In genomic region chr9:65154692-65155455, GRCm38 (mm10) we compare ENCODE assay signal across 10 mouse cellular contexts. TPM values are rescaled to one million over a fixed set of nuclear protein-coding genes. Genes with fewer than 3 reads are reported as not detected.
A peak's percentile ranks its signal among the peaks of the same experiment; 100 is the strongest.
DNase-seq lines count a peak whose midpoint lies in the region; ATAC-seq lines count a peak whose summit lies in the region.
"Had no signal": no experiment of that assay in that cellular context is flagged by ENCODE, and none has a peak within 500 bp of the region (broad histone marks: within the 10 kb centered on the region; RNA-seq: fewer than 3 reads in every experiment).

No protein-coding gene starts in this region.

- 46% methylated on average over 9 of the region's 9 CpGs for WGBS in kidney, embryonic 16.5 days
- WGBS in stomach, embryonic 16.5 days = 58% methylated on average over 9 of the region's 9 CpGs

- peak; percentile 72 for ATAC-seq in kidney, embryonic 16.5 days (ENCODE audit: low FRiP score, low TSS enrichment)
- ATAC-seq in stomach, embryonic 16.5 days (ENCODE audit: insufficient read depth, low FRiP score) = peak; percentile 48; the same call in 1 of the 2 replicates

- peak; percentile 45 for DNase-seq in adrenal gland, adult 2 months
- DNase-seq in adrenal gland, postnatal 14 days = no peak
- DNase-seq in ovary, adult 18-20 months (ENCODE audit: low spot score) = peak; percentile 37
- no peak for DNase-seq in ovary, postnatal 14 days (ENCODE audit: low spot score)
- DNase-seq in cerebellum, adult 18-20 months = no peak
- no peak for DNase-seq in heart, adult 9 months (ENCODE audit: low spot score in 2 of 2)

- no peaks in the 10 kb centered on the region for H3K9me3 ChIP-seq in kidney, embryonic 16.5 days (ENCODE audit: low read length)
- no peaks in the 10 kb centered on the region for H3K9me3 ChIP-seq in stomach, embryonic 16.5 days (replicated peaks; ENCODE audit: control insufficient read depth, low read length)

- H3K36me3 ChIP-seq in kidney, embryonic 16.5 days (ENCODE audit: insufficient read depth, low read length) = no peaks in the 10 kb centered on the region
- H3K36me3 ChIP-seq in stomach, embryonic 16.5 days (ENCODE audit: control insufficient read depth, insufficient read depth, low read length) = no peaks in the 10 kb centered on the region

- peaks cover 50% of the 10 kb centered on the region for H3K4me1 ChIP-seq in kidney, embryonic 16.5 days (ENCODE audit: insufficient read depth, low read length)
- peaks cover 15% of the 10 kb centered on the region; the same call in 1 of the 2 replicates for H3K4me1 ChIP-seq in stomach, embryonic 16.5 days (ENCODE audit: control insufficient read depth, insufficient read depth, low read length)

- no peak overlapping the region; the same call in 1 of the 2 replicates for H3K9ac ChIP-seq in kidney, embryonic 16.5 days (replicated peaks; ENCODE audit: low read length)
- H3K9ac ChIP-seq in stomach, embryonic 16.5 days (ENCODE audit: low read length) = no peak overlapping the region

- H3K27ac ChIP-seq in kidney, embryonic 16.5 days (ENCODE audit: low read length) = peak overlapping the region; percentile 90
- no peak overlapping the region; the same call in 1 of the 2 replicates for H3K27ac ChIP-seq in stomach, embryonic 16.5 days (ENCODE audit: low read length)

- H3K4me2 ChIP-seq in kidney, embryonic 16.5 days (replicated peaks; ENCODE audit: low read depth, low read length) = peak overlapping the region; percentile 29; the same call in 1 of the 2 replicates
- H3K4me2 ChIP-seq in stomach, embryonic 16.5 days (ENCODE audit: low read depth, low read length) = no peak overlapping the region

- H3K27me3 ChIP-seq in kidney, embryonic 16.5 days (ENCODE audit: insufficient read depth, low read length) = no peaks in the 10 kb centered on the region
- H3K27me3 ChIP-seq in stomach, embryonic 16.5 days (ENCODE audit: control insufficient read depth, insufficient read depth, low read length) = no peaks in the 10 kb centered on the region

- H3K4me3 ChIP-seq in kidney, embryonic 16.5 days (ENCODE audit: low read length) = no peak overlapping the region
- no peak overlapping the region for H3K4me3 ChIP-seq in stomach, embryonic 16.5 days (replicated peaks; ENCODE audit: low read length)

RNA-seq across cellular contexts. Expression of gene Igdcc3, which starts 13.9 kb away (rescaled TPM):
- total RNA-seq in adrenal gland, adult 2 months (2021) = 1 to 10 TPM; 1.1 to 1.4 TPM
- polyA plus RNA-seq in adrenal gland, adult 2 months (2012; rRNA removed) = 2.6 and 4.8 TPM in 2 replicates
- 1.2 and 1.4 TPM in 2 replicates for total RNA-seq in adrenal gland, postnatal 14 days (2021)
- polyA plus RNA-seq in kidney, embryonic 16.5 days (2015; fragmentation: Nextera tagmentation; extraction: Ambion mirVana) = 3.2 and 3.3 TPM in 2 replicates
- polyA plus RNA-seq in stomach, embryonic 16.5 days (2015; fragmentation: Nextera tagmentation; extraction: Ambion mirVana) = 0.44 and 0.55 TPM in 2 replicates
- total RNA-seq: hematopoietic stem cell, adult 5-6 weeks had no signal
- polyA plus RNA-seq: small intestine, adult 2 months had no signal

RNA-seq across cellular contexts. Expression of gene Parp16, which starts 40.3 kb away (rescaled TPM):
- 10 to 100 TPM; 13.5 to 22.3 TPM for total RNA-seq in adrenal gland, adult 2 months (2021)
- polyA plus RNA-seq in adrenal gland, adult 2 months (2012; rRNA removed) = 41.9 and 49.8 TPM in 2 replicates
- total RNA-seq in adrenal gland, postnatal 14 days (2021) = 15.2 and 17.3 TPM in 2 replicates
- polyA plus RNA-seq in kidney, embryonic 16.5 days (2015; fragmentation: Nextera tagmentation; extraction: Ambion mirVana) = 7.4 and 8.6 TPM in 2 replicates
- polyA plus RNA-seq in stomach, embryonic 16.5 days (2015; fragmentation: Nextera tagmentation; extraction: Ambion mirVana) = 7.5 and 7.6 TPM in 2 replicates

RNA-seq across cellular contexts. Expression of gene Igdcc4, which starts 53.6 kb away (rescaled TPM):
- 10 to 100 TPM; 22.5 to 33.7 TPM for total RNA-seq in adrenal gland, adult 2 months (2021)
- 37.5 and 38.9 TPM in 2 replicates for polyA plus RNA-seq in adrenal gland, adult 2 months (2012; rRNA removed)
- total RNA-seq in adrenal gland, postnatal 14 days (2021) = 18.3 and 23.2 TPM in 2 replicates
- polyA plus RNA-seq in kidney, embryonic 16.5 days (2015; fragmentation: Nextera tagmentation; extraction: Ambion mirVana) = 10.9 and 12.0 TPM in 2 replicates
- polyA plus RNA-seq in stomach, embryonic 16.5 days (2015; fragmentation: Nextera tagmentation; extraction: Ambion mirVana) = 22.1 and 25.6 TPM in 2 replicates

Comparison
In these comparisons a context has a peak if more than half of its experiments do, and no peak if none do; other contexts are left out.
1. DNase-seq: peak in adrenal gland, adult 2 months (single experiment) and ovary, adult 18-20 months (single experiment); none in adrenal gland, postnatal 14 days (single experiment), ovary, postnatal 14 days (single experiment), cerebellum, adult 18-20 months (0 of 2) and heart, adult 9 months (0 of 2).